Mouse (Mus musculus): Measurements from ENCODE around the gene Gm3127.
"Not testable (repeated sequence)": the region's sequence is repeated elsewhere in the genome, so short reads cannot be mapped to it uniquely, and the experiment has no call there.

Gm3127 gene

GRCm38 (mm10) chr14:4164730-4165129 is at the start of gene Gm3127:
TSS of gene Gm3127 (plus strand) at chr14:4165030.
- DNase-seq = not testable (repeated sequence)

GRCm38 (mm10) chr14:4141646-4142045 is 23.2 kb upstream of the Gm3127 start:
- DNase-seq = not testable (repeated sequence)

GRCm38 (mm10) chr14:4182030-4182429 is 17.2 kb downstream of the Gm3127 start:
- peak; percentile 10 for DNase-seq

GRCm38 (mm10) chr14:4182491-4183210 is 17.8 kb downstream of the Gm3127 start, which contains the start of gene Gm2974:
TSS of gene Gm2974 (plus strand) at chr14:4182576.
- DNase-seq = peak; percentile 2

GRCm38 (mm10) chr14:4183375-4183774 is 18.5 kb downstream of the Gm3127 start:
- DNase-seq = not testable (repeated sequence)
